Mouse (Mus musculus) neural tube, embryonic 11.5 days (tissue): ENCODE measurements at regions not wholly inside any gene's neighbourhood (a gene's known extent, or its start where the extent isn't known, plus 50 kb on each side); places are given as distances from the start of the nearest gene placed in this dataset.
"Not testable (repeated sequence)": the region's sequence is repeated elsewhere in the genome, so short reads cannot be mapped to it uniquely, and the experiment has no call there.

ENCODE experiments used
- ATAC-seq: fragments of 200-750 bp; cut with Nextera tagmentation; 2 replicates; pipeline ENCODE4 v1.8.0; 2017; ENCODE audit warnings: moderate number of reproducible peaks, mild to moderate bottlenecking, moderate TSS enrichment, moderate library complexity; ENCODE audit not compliant: insufficient read depth, low FRiP score, low TSS enrichment
- DNase-seq: peaks from one replicate; pipeline ENCODE4 v3.0.0-alpha.2; 2015; ENCODE audit warnings: low spot score
- H3K27ac ChIP-seq: fragments of 300-500 bp; sonication (generic); 2 replicates; pipeline ENCODE4 v1.5.1; 2014; ENCODE audit warnings: low read depth, mild to moderate bottlenecking, low read length
- H3K27me3 ChIP-seq: fragments of 300-500 bp; sonication (generic); 2 replicates; pipeline ENCODE4 v1.6.1; 2014; ENCODE audit warnings: mild to moderate bottlenecking, low read length, mixed read lengths; ENCODE audit not compliant: control insufficient read depth, insufficient read depth
- H3K36me3 ChIP-seq: fragments of 300-500 bp; sonication (generic); 2 replicates; pipeline ENCODE4 v1.6.1; 2014; ENCODE audit warnings: mild to moderate bottlenecking, low read length, moderate library complexity, mixed read lengths; ENCODE audit not compliant: control insufficient read depth, insufficient read depth
- H3K4me1 ChIP-seq: fragments of 300-500 bp; sonication (generic); 2 replicates; pipeline ENCODE4 v1.6.1; 2014; ENCODE audit warnings: low read length, mixed read lengths; ENCODE audit not compliant: control insufficient read depth, insufficient read depth
- H3K4me2 ChIP-seq: fragments of 300-500 bp; sonication (generic); 2 replicates; pipeline ENCODE4 v1.6.1; 2014; ENCODE audit warnings: low read depth, mild to moderate bottlenecking, moderate library complexity
- H3K4me3 ChIP-seq: fragments of 300-500 bp; sonication (generic); 2 replicates; pipeline ENCODE4 v1.5.1; 2014; ENCODE audit warnings: low read depth, low read length
- H3K9ac ChIP-seq: fragments of 300-500 bp; sonication (generic); 2 replicates; pipeline ENCODE4 v1.6.1; 2014; ENCODE audit warnings: mild to moderate bottlenecking, low read length
- H3K9me3 ChIP-seq: fragments of 300-500 bp; sonication (generic); 2 replicates; pipeline ENCODE4 v1.6.1; 2016; ENCODE audit warnings: low read length; ENCODE audit not compliant: control insufficient read depth
- WGBS: fragments of 180-500 bp; shearing (Covaris S2); extraction: QIAGEN DNeasy Blood & Tissue Kit; methylation state at CpG from one replicate; pipeline ENCODE4 v1.1.7; 2014; 5-methylcytosine and 5-hydroxymethylcytosine counted together

DNA sequence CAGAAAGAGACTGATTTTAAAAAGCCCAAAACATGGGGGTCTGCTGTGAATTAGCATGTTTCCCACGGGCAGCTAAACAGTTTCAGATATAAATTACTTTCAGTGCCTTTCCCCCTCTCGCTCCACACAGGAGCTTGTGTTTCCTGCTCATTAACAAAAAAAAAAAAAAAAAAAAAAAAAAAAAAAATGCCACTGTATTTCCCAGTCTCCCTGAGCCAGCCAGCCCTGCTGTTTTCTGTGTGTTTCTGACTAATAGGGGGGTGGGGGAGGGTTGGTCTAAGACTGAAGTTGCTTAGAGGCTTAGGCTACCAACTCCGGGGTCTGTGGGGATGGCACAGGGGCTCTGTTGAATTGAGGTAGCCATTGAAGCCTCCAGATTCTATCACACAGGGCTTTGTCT lies 97.0 kb downstream of the Enc1 start:
- no peaks in the 10 kb centered on the region for H3K36me3 ChIP-seq
- DNase-seq (peak; percentile 38), ATAC-seq (peak; percentile 73)
- H3K27me3 ChIP-seq, result no peaks in the 10 kb centered on the region
- H3K9ac ChIP-seq, result no peak overlapping the region
- H3K4me1 ChIP-seq, result peaks cover 6% of the 10 kb centered on the region; the same call in 1 of the 2 replicates
- H3K4me2 ChIP-seq, result no peak overlapping the region
- WGBS, result 17% methylated on average over 3 of the region's 3 CpGs
- H3K9me3 ChIP-seq, result no peaks in the 10 kb centered on the region
- H3K4me3 ChIP-seq, result no peak overlapping the region
- no peak overlapping the region for H3K27ac ChIP-seq

DNA sequence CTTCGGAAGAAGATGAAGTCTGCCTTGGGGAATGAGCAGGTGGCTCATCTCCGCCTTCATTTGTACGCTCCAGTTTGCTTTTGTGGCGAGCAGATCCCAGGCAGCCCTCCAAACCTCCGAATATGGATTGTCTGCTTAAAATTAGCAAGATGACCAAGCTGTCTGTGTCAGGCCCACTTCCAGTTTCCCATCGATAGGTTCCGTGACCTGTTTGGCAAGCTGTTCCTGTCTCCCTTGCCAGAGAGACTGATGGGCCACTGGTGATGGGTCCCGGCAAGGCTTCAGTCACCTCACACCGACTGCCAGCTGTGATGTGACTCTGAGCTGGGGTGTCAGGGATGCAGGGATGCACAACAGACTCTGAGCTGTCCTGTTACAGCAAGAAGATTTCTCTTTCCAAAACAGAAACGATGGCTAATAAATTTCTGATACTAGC lies 96.4 kb downstream of the Enc1 start:
- H3K4me1 ChIP-seq, result peaks cover 6% of the 10 kb centered on the region; the same call in 1 of the 2 replicates
- ATAC-seq, result peak; percentile 55; the same call in 1 of the 2 replicates
- H3K27me3 ChIP-seq, result no peaks in the 10 kb centered on the region
- H3K4me3 ChIP-seq, result no peak overlapping the region
- DNase-seq, result no peak
- H3K27ac ChIP-seq, result peak overlapping the region; percentile 21; the same call in 1 of the 2 replicates
- no peaks in the 10 kb centered on the region for H3K9me3 ChIP-seq
- no peaks in the 10 kb centered on the region for H3K36me3 ChIP-seq
- WGBS, result 64% methylated on average over 10 of the region's 10 CpGs
- H3K4me2 ChIP-seq, result no peak overlapping the region
- H3K9ac ChIP-seq, result no peak overlapping the region

- Histone ChIP-seq H3K4me2 (no peak overlapping the region), H3K36me3 (no peaks in the 10 kb centered on the region), H3K4me1 (peaks cover 6% of the 10 kb centered on the region; the same call in 1 of the 2 replicates), H3K27ac (no peak overlapping the region), H3K4me3 (no peak overlapping the region), H3K27me3 (no peaks in the 10 kb centered on the region), H3K9me3 (no peaks in the 10 kb centered on the region), H3K9ac (no peak overlapping the region)
- WGBS, result 34% methylated on average over 10 of the region's 10 CpGs
- DNase-seq, result no peak
- ATAC-seq, result no peak
Observed at GRCm38 (mm10) chr13:97333801-97334534, 93.1 kb downstream of the Enc1 start.

GRCm38 (mm10) chr13:97331072-97331471 lies 90.2 kb downstream of the Enc1 start:
- no peak overlapping the region for H3K9ac ChIP-seq
- H3K4me1 ChIP-seq, result no peaks in the 10 kb centered on the region
- no peak overlapping the region for H3K4me2 ChIP-seq
- H3K27me3 ChIP-seq, result no peaks in the 10 kb centered on the region
- WGBS, result 88% methylated on average over 14 of the region's 14 CpGs
- H3K9me3 ChIP-seq, result no peaks in the 10 kb centered on the region
- ATAC-seq, result no peak
- no peak overlapping the region for H3K27ac ChIP-seq
- no peak overlapping the region for H3K4me3 ChIP-seq
- no peaks in the 10 kb centered on the region for H3K36me3 ChIP-seq
- no peak for DNase-seq

DNA sequence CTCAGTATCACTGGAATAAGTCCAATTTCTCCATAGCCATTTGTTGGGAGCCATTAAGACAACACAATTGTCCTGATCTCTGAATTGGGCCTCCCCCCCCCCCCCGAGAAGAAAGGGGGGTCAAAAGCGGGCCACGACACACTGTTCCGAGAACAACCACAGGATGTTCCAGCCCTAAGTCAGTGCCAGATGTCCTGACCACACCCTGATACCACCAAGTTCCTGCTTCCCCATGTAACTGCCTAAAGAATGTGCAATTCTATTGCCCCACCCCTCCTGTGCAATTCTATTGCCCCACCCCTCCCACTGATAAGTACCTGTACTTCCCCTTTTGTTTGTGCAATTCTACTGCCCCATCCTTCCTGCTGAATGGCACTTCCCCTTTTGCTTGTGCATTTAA lies 80.4 kb downstream of the Enc1 start:
- not testable (repeated sequence) for DNase-seq, H3K36me3 ChIP-seq, H3K9me3 ChIP-seq, ATAC-seq, H3K4me2 ChIP-seq, H3K4me3 ChIP-seq, H3K9ac ChIP-seq, H3K27me3 ChIP-seq, H3K27ac ChIP-seq
- H3K4me1 ChIP-seq, result peaks cover 10% of the 10 kb centered on the region
- 84% methylated on average over 4 of the region's 4 CpGs for WGBS

DNA sequence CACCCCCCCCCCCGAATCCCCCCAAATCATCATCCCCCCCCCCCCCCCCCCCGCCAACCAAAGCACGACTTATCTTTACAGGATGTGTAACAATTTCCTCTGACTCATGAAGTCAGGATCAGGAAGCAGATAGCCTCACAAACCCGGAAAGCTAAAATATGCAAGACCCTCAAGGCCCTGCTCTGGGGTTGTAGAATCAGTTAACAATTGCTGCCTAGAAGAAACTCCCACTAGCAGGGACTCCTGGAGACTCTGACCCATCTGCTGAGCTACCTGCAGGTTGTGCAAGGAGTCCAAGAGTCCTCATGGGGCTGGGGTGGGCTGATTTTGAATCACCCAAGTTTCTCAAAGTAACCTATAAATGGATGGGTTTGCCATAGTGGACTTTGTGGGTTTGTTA lies 79.9 kb downstream of the Enc1 start:
- Histone ChIP-seq H3K4me2 (no peak overlapping the region), H3K27me3 (no peaks in the 10 kb centered on the region), H3K36me3 (no peaks in the 10 kb centered on the region), H3K9me3 (no peaks in the 10 kb centered on the region), H3K27ac (no peak overlapping the region), H3K4me3 (no peak overlapping the region), H3K4me1 (peaks cover 11% of the 10 kb centered on the region), H3K9ac (no peak overlapping the region)
- DNase-seq (no peak), ATAC-seq (no peak)
- 29% methylated on average over 4 of the region's 4 CpGs for WGBS

- Histone ChIP-seq H3K4me3 (no peak overlapping the region), H3K9ac (no peak overlapping the region), H3K4me2 (no peak overlapping the region), H3K27ac (no peak overlapping the region), H3K9me3 (no peaks in the 10 kb centered on the region), H3K4me1 (peaks cover 11% of the 10 kb centered on the region), H3K36me3 (no peaks in the 10 kb centered on the region), H3K27me3 (no peaks in the 10 kb centered on the region)
- ATAC-seq (no peak), DNase-seq (no peak)
- WGBS, result 92% methylated on average over 1 of the region's 1 CpGs
Observed at GRCm38 (mm10) chr13:97320298-97320697, 79.4 kb downstream of the Enc1 start.

DNA sequence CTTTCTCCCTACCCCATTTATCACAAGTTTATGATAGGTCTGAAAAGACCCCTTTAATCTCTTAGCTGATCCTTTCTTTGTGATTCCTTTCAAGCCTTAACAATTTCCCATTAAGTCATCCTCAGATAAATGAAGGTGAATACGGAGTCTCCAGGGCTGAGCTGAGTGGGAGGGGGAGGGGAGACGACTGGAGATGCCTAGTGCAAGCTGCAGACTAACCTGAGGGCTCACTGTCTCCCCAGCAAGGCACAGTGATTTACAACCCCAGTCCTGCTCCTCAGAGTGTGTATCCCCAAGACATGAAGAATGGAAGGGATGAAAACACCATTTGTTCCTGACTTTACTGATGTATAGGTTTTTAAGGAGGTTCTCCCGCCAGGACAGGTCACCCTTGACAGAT lies 76.7 kb downstream of the Enc1 start:
- no peak overlapping the region for H3K4me3 ChIP-seq
- H3K9ac ChIP-seq, result no peak overlapping the region
- ATAC-seq, result peak; percentile 41; the same call in 1 of the 2 replicates
- no peaks in the 10 kb centered on the region for H3K9me3 ChIP-seq
- WGBS, result 4% methylated on average over 3 of the region's 3 CpGs
- peak; percentile 38 for DNase-seq
- no peaks in the 10 kb centered on the region for H3K27me3 ChIP-seq
- H3K36me3 ChIP-seq, result no peaks in the 10 kb centered on the region
- 0 out of 2 replicates have a peak overlapping the region, but pooled peaks have one; percentile 29 for H3K27ac ChIP-seq
- H3K4me2 ChIP-seq, result no peak overlapping the region
- H3K4me1 ChIP-seq, result peaks cover 11% of the 10 kb centered on the region
